9 mouse cellular contexts compared by ENCODE assay signal in the genomic region with DNA sequence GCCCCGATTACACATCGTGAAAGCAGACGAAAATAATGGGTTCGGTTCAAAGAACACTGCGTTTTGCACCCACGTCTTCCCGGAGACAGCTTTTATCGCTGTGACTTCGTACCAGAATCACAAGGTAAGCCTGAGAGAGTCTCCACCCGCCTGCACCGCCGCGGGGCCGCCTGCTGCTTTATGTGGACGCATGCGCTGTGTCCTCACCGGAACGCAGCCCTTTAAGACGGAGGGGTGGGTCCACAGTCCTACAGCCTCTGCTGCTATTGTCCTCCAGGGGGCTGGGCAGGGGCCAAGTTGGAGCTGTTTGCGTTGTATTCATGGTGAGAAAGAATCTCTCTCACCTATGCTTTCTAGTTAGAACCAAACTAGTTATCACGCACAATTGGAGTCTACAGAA. TPM values are rescaled to one million over a fixed set of nuclear protein-coding genes. Genes with fewer than 3 reads are reported as not detected.
A peak's percentile ranks its signal among the peaks of the same experiment; 100 is the strongest.
DNase-seq lines count a peak whose midpoint lies in the region; ATAC-seq and TF ChIP-seq lines count a peak whose summit lies in the region.
"Had no signal": no experiment of that assay in that cellular context is flagged by ENCODE, and none has a peak within 500 bp of the region (broad histone marks: within the 10 kb centered on the region; RNA-seq: fewer than 3 reads in every experiment).

No protein-coding gene starts in this region.

- no peak overlapping the region for H3K9ac ChIP-seq in liver, postnatal 0 days (replicated peaks)

- no peaks in the 10 kb centered on the region for H3K36me3 ChIP-seq in liver, postnatal 0 days (replicated peaks; ENCODE audit: insufficient read depth, low read length)

- no peaks in the 10 kb centered on the region for H3K9me3 ChIP-seq in liver, postnatal 0 days (ENCODE audit: low read length)

- no peak for TF ChIP-seq EP300 in liver, postnatal 0 days (IDR thresholded peaks at IDR 0.05; ENCODE audit: low read depth)

- no peak overlapping the region for H3K27ac ChIP-seq in liver, postnatal 0 days (ENCODE audit: low read depth)

- TF ChIP-seq CTCF in liver, postnatal 0 days (IDR thresholded peaks at IDR 0.05; ENCODE audit: low read depth): no peak

- under 1% methylated on average over 21 of the region's 21 CpGs for WGBS in liver, postnatal 0 days (ENCODE audit: insufficient replicate concordance)

- no peak overlapping the region for H3K4me2 ChIP-seq in liver, postnatal 0 days (ENCODE audit: low read depth, low read length)

- H3K27me3 ChIP-seq in liver, postnatal 0 days (ENCODE audit: insufficient read depth, low read length): peaks cover 58% of the 10 kb centered on the region

- no peaks in the 10 kb centered on the region for H3K4me1 ChIP-seq in liver, postnatal 0 days (ENCODE audit: insufficient read depth)

- peak; percentile 34 for DNase-seq in liver
- no peak for DNase-seq in liver, postnatal 0 days
- peak; percentile 73 for DNase-seq in embryo, embryonic 9.5 days (ENCODE audit: extremely low spot score)
- peak; percentile 62 to 65 for DNase-seq in heart, postnatal 10 days
- no peak for DNase-seq in left cerebral cortex, adult 18-20 months (ENCODE audit: low spot score in 2 of 2)
- no peak for DNase-seq in right cerebral cortex, postnatal 25 days
- no peak for DNase-seq in spleen, postnatal 4 days (ENCODE audit: low spot score in 2 of 2)

- no peak overlapping the region for H3K4me3 ChIP-seq in liver, postnatal 0 days (ENCODE audit: low read depth, low read length)

- intact Hi-C loops in heart, postnatal 10 days (cut with DNase I): no loop called here

- no peak for ATAC-seq in liver, postnatal 0 days
- peak; percentile 31; the same call in 1 of the 2 replicates for ATAC-seq in megakaryocyte progenitor cell, adult 5-6 weeks (replicated peaks; ENCODE audit: poor library complexity)

RNA-seq across cellular contexts. Expression of a gene that starts 12.5 kb away (rescaled TPM):
- not detected in 2 replicates for polyA plus RNA-seq in liver, postnatal 0 days (2015; fragmentation: Nextera tagmentation; extraction: Ambion mirVana)
- total RNA-seq in heart, postnatal 10 days (2021): 10 to 100 TPM; 28.0 to 32.2 TPM
- not detected in 2 replicates for total RNA-seq in megakaryocyte progenitor cell, adult 5-6 weeks (2015)
- total RNA-seq in megakaryocyte progenitor cell, adult 5-6 weeks (2017): not detected in 2 replicates
- total RNA-seq in left cerebral cortex, adult 18-20 months (2021): not detected
- polyA plus RNA-seq: large intestine, adult 2 months had no signal

Comparison
In these comparisons a context has a peak if more than half of its experiments do, and no peak if none do; other contexts are left out.
1. DNase-seq: peak in liver (single experiment), embryo, embryonic 9.5 days (single experiment) and heart, postnatal 10 days (2 of 2); none in liver, postnatal 0 days (single experiment), left cerebral cortex, adult 18-20 months (0 of 2), right cerebral cortex, postnatal 25 days (single experiment) and spleen, postnatal 4 days (0 of 2).
2. RNA of a gene that starts 12.5 kb away (total RNA-seq): 28.0 to 32.2 TPM in heart, postnatal 10 days; not detected in megakaryocyte progenitor cell, adult 5-6 weeks and not detected in left cerebral cortex, adult 18-20 months; every median in the first group is over 10 times any median in the second.